Mouse (Mus musculus) neural tube, embryonic 14.5 days (tissue): ENCODE results near the gene Trim30a. TPM values are rescaled to one million over a fixed set of nuclear protein-coding genes. Genes with fewer than 3 reads are reported as not detected.

Experiments used
- ATAC-seq: fragments of 200-750 bp; cut with Nextera tagmentation; 2 replicates; pipeline ENCODE4 v1.8.0; 2017; ENCODE audit warnings: low read depth, mild to moderate bottlenecking, moderate TSS enrichment, moderate library complexity
- H3K27ac ChIP-seq: fragments of 300-500 bp; sonication (generic); 2 replicates; pipeline ENCODE4 v1.5.1; 2014; ENCODE audit warnings: low read depth, mild to moderate bottlenecking, control low read depth, low read length, moderate library complexity, mixed read lengths
- H3K27me3 ChIP-seq: fragments of 300-500 bp; sonication (generic); 2 replicates; pipeline ENCODE4 v1.6.1; 2014; ENCODE audit warnings: low read length; ENCODE audit not compliant: control insufficient read depth, insufficient read depth
- H3K36me3 ChIP-seq: fragments of 300-500 bp; sonication (generic); 2 replicates; pipeline ENCODE4 v1.6.1; 2014; ENCODE audit warnings: low read length, mixed read lengths; ENCODE audit not compliant: control insufficient read depth, insufficient read depth
- H3K4me1 ChIP-seq: fragments of 300-500 bp; sonication (generic); 2 replicates; pipeline ENCODE4 v1.6.1; 2014; ENCODE audit warnings: low read length; ENCODE audit not compliant: control insufficient read depth, insufficient read depth
- H3K4me2 ChIP-seq: fragments of 300-500 bp; sonication (generic); 2 replicates; pipeline ENCODE4 v1.6.1; 2014; ENCODE audit warnings: mild to moderate bottlenecking, low read depth, low read length, control low read depth
- H3K4me3 ChIP-seq: fragments of 300-500 bp; sonication (generic); 2 replicates; pipeline ENCODE4 v1.5.1; 2014; ENCODE audit warnings: low read depth, low read length, control low read depth, mixed read lengths
- H3K9ac ChIP-seq: fragments of 300-500 bp; sonication (generic); replicated peaks from 2 replicates; pipeline ENCODE4 v1.6.1; 2014; ENCODE audit warnings: low read depth, mild to moderate bottlenecking, control low read depth, low read length, mixed read lengths
- H3K9me3 ChIP-seq: fragments of 300-500 bp; sonication (generic); 2 replicates; pipeline ENCODE4 v1.6.1; 2016; ENCODE audit warnings: low read length; ENCODE audit not compliant: control insufficient read depth
- WGBS: fragments of 180-500 bp; shearing (Covaris S2); extraction: QIAGEN DNeasy Blood & Tissue Kit; methylation state at CpG from one replicate; pipeline ENCODE4 v1.1.7; 2014; 5-methylcytosine and 5-hydroxymethylcytosine counted together
- polyA plus RNA-seq: library from polyadenylated mRNA; unstranded; fragments of >200 nt; fragmentation: Nextera tagmentation; extraction: Ambion mirVana; gene quantifications from 2 replicates; pipeline ENCODE4 v1.2.1, GENCODE M21; 2014

Trim30a gene
- polyA plus RNA-seq, 1 experiment from 2014 or later, result 0.15 TPM

DNA sequence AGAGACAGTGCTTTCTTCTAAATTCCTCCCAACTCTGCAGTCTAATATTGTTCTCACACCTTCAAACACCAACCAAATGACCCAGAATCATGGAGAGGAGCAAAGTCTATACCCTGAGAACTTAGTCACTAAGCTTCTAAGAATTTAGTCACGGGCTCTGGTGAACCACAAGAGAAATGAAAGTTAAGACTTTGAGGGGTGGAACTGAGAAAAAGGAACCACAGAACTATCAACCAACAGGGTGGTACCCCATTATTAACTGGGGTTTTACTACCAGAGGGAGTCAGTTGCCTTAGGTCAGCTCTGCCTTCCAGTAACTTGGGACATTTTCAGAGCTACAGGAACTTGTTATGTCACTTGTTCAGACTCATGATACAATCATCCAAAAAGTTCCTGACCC lies 64.3 kb downstream of the Trim30a start, which contains the start of gene Trim30c:
Gene Trim30c, minus strand, starts transcription at position 140 of the 400 bp plus-strand sequence.
- ATAC-seq, result no peak

DNA sequence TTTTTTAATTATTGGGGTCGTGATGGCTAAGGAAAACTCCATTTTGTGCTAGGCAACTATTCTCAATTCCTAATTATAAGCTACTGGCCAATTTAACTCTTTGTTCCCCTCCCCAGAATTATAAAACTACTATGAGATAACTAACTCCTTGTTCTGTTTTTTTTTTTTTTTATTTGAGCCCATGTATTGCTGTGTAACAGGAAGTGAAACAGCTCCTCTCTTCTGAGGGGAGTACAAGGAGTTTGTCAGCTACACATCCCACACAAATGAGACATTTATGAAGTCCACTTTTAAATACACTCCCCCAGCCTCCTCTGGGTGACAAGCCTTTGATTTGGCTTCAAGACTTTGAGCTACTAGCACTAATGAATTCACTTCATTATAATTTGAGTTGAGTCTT lies 66.5 kb downstream of the Trim30a start:
- Histone ChIP-seq H3K4me2 (no peak overlapping the region), H3K36me3 (no peaks in the 10 kb centered on the region), H3K27me3 (no peaks in the 10 kb centered on the region), H3K9ac (no peak overlapping the region), H3K9me3 (no peaks in the 10 kb centered on the region), H3K27ac (no peak overlapping the region), H3K4me1 (no peaks in the 10 kb centered on the region), H3K4me3 (no peak overlapping the region)
- 72% methylated on average over 1 of the region's 1 CpGs for WGBS
- no peak for ATAC-seq

More for the DNA sequence above, 64.3 kb downstream of the Trim30a start, which contains the start of gene Trim30c:
- Histone ChIP-seq H3K4me2 (no peak within 1 kb of the TSS), H3K36me3 (no peaks in the 10 kb centered on the region), H3K27ac (no peak within 1 kb of the TSS), H3K4me3 (no peak within 1 kb of the TSS), H3K4me1 (no peaks in the 10 kb centered on the region), H3K27me3 (no peaks in the 10 kb centered on the region), H3K9ac (no peak within 1 kb of the TSS), H3K9me3 (no peaks in the 10 kb centered on the region)
- WGBS, result 79% methylated on average over 1 of the region's 1 CpGs

DNA sequence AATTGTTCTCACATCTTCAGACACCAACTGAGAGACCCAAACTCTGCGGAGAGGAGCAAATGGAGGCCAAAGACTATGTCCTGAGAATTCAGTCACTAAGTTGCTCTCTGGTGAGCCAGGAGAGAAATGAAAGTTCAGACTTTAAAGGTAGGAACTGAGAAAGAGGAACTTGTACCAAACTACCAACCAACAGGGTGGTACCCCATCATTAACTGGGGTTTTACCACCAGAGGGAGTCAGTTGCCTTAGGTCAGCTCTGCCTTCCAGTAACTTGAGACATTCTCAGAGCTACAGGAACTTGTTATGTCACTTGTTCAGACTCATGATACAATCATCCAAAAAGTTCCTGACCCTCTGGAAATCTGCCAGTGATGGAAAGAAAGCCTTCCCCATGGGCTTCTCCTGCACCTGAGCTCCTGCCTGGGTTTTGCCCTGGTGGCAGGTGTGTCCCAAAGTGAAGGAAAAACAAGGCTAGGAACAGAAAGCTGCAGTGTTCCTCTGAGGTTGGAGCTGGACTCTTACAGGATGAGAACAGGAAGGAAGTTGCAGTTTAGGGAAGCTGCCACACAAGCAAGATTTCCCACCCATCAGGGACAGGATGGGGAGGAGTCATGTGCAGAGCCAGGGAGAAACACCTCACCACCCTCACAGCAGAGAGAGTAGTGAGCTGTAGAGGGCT lies 95.1 kb downstream of the Trim30a start, which contains the start of gene Trim30b:
Gene Trim30b, minus strand, starts transcription at position 149 of the 679 bp plus-strand sequence.
- Histone ChIP-seq H3K4me3 (no peak within 1 kb of the TSS), H3K27ac (no peak within 1 kb of the TSS), H3K9me3 (no peaks in the 10 kb centered on the region), H3K36me3 (no peaks in the 10 kb centered on the region), H3K27me3 (no peaks in the 10 kb centered on the region), H3K9ac (no peak within 1 kb of the TSS), H3K4me2 (no peak within 1 kb of the TSS), H3K4me1 (no peaks in the 10 kb centered on the region)
- 67% methylated on average over 1 of the region's 1 CpGs for WGBS
- ATAC-seq, result no peak

DNA sequence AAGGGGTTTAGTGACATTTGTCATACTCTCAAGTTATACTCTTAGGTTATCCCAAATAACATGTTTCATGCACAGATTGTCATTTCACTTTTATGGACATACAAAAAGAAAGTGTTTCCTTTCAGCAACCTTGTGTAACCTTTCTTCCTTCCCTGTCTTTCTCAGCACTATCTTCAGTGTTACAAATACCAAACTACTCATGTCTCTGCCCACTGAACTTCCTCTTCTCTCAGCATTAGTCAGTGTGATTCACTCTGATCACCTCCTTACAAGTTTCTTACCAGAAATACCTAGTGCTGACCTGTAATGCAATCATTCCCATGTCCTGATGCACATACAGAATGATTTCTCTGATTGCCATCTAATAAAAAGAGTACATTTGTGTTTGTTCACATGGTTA lies 98.7 kb downstream of the Trim30a start:
- Histone ChIP-seq H3K27ac (no peak overlapping the region), H3K4me2 (no peak overlapping the region), H3K9me3 (no peaks in the 10 kb centered on the region), H3K4me3 (no peak overlapping the region), H3K9ac (no peak overlapping the region), H3K4me1 (no peaks in the 10 kb centered on the region), H3K27me3 (no peaks in the 10 kb centered on the region), H3K36me3 (no peaks in the 10 kb centered on the region)
- ATAC-seq, result no peak

Other genes with a start within 250 kb of the Trim30a start
- gene Trim6, start 246.4 kb downstream of the Trim30a start, polyA plus RNA-seq, result 0.31 and 0.48 TPM in 2 replicates
- 0.60 and 0.73 TPM in 2 replicates for gene Trim34a, start 220.7 kb downstream of the Trim30a start, polyA plus RNA-seq
- gene Trim5, start 177.1 kb downstream of the Trim30a start, polyA plus RNA-seq, result 0.07 and 0.10 TPM in 2 replicates
- 1.6 and 2.5 TPM in 2 replicates for gene Trim12a, start 149.7 kb downstream of the Trim30a start, polyA plus RNA-seq
- not detected in 2 replicates for gene Trim34b, start 135.7 kb downstream of the Trim30a start, polyA plus RNA-seq
- gene Trim12c, start 111.8 kb downstream of the Trim30a start, polyA plus RNA-seq, result 0.66 and 0.88 TPM in 2 replicates
- gene Trim30b, start 95.3 kb downstream of the Trim30a start, polyA plus RNA-seq, result not detected in 2 replicates
- 0.26 TPM in 1 of 2 replicates, not detected in the other for gene Trim30c, start 64.4 kb downstream of the Trim30a start, polyA plus RNA-seq
- 0.21 and 0.24 TPM in 2 replicates for gene Trim30d, start 42.7 kb upstream of the Trim30a start, polyA plus RNA-seq
- gene Olfr651, start 84.9 kb upstream of the Trim30a start, polyA plus RNA-seq, result 0.16 TPM in 1 of 2 replicates, not detected in the other
- gene Olfr652, start 95.7 kb upstream of the Trim30a start, polyA plus RNA-seq, result 0.11 TPM in 1 of 2 replicates, not detected in the other
- gene Olfr653, start 112.1 kb upstream of the Trim30a start, polyA plus RNA-seq, result not detected in 2 replicates
- gene Olfr654, start 121.8 kb upstream of the Trim30a start, polyA plus RNA-seq, result not detected in 2 replicates
- gene Olfr655, start 136.6 kb upstream of the Trim30a start, polyA plus RNA-seq, result 0.27 TPM in 1 of 2 replicates, not detected in the other
- gene Olfr656, start 148.8 kb upstream of the Trim30a start, polyA plus RNA-seq, result not detected in 2 replicates
- gene Olfr657, start 159.6 kb upstream of the Trim30a start, polyA plus RNA-seq, result not detected in 2 replicates
- 0.09 and 0.16 TPM in 2 replicates for gene Olfr658, start 182.1 kb upstream of the Trim30a start, polyA plus RNA-seq
- not detected in 2 replicates for gene Olfr659, start 201.6 kb upstream of the Trim30a start, polyA plus RNA-seq
- not detected in 2 replicates for gene Olfr661, start 221.3 kb upstream of the Trim30a start, polyA plus RNA-seq